Mouse (Mus musculus): Measurements from ENCODE around the gene Pdik1l.

The Pdik1l gene

GRCm38 (mm10) chr4:134287575-134288025, at the start of gene Pdik1l:
Gene Pdik1l, minus strand, starts transcription at chr4:134287895.
- DNase-seq (ENCODE audit: low spot score in 2 of 2) = peak; percentile 80 to 89

DNA sequence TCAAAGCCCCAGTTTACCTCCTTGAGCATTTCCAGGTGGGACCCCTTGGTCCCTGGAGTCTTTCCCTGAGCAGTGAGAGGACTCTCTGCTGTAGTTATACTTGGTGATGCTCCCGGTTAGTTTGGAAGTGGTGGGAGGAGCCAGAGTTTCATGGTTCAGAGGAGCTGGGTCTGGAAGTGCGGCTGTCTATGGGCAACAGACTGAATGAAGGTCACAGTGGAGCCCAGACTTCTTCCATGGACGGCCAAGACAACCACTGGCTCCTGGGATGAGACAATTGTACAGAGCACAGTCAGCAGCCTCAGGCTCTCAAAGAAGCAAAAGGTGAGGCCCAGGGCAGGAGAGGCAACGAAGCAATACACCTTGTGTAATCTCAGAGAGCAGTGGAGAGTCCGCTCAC, 42.6 kb upstream of the Pdik1l start:
- no peak for DNase-seq (ENCODE audit: low spot score in 2 of 2)

DNA sequence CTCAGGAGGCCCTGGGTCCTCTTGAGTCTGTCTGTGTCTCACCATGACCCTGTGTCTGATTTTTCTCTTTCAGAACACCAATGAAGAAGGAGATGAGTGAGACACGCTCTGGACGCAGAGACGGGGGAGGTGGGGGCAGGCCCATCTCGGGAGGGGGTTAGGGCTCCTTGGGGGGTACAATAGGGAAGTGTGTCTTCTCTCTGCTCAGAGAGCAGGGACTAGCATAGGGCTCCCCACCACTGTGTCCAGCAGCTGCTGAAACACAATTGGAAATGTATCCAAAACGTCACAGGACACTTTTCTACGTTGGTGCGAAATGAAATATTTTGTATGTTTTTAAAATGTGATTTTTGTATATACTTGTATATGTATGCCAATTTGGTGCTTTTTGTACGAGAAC, 41.1 kb upstream of the Pdik1l start:
- no peak for DNase-seq (ENCODE audit: low spot score in 2 of 2)

DNA sequence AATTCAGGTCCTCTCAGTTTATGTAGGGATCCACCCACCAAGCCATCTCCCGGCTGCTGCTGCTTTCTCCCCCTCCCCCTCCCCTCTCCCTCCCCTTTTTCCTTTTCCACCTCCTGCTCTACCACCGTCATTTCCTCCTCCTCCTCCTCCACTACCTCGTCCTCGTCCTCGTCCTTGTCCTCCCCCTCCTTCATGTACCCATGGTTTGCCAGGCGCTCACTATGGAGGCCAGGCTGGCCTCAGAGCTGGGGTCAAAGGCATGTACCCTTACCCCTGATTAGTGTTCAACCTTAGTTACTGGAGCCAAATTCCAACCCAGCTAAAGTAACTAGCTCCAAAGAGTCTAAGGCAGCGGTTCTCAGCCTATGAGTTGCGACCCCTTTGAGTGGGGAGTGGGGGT, 40.5 kb upstream of the Pdik1l start:
- no peak for DNase-seq (ENCODE audit: low spot score in 2 of 2)

GRCm38 (mm10) chr4:134326859-134327530, 39.3 kb upstream of the Pdik1l start:
- DNase-seq (ENCODE audit: low spot score in 2 of 2) = no peak

GRCm38 (mm10) chr4:134324655-134325054, 37.0 kb upstream of the Pdik1l start:
- DNase-seq (ENCODE audit: low spot score in 2 of 2) = no peak

- no peak for DNase-seq (ENCODE audit: low spot score in 2 of 2)
Measured at GRCm38 (mm10) chr4:134321524-134321923, 33.8 kb upstream of the Pdik1l start.

GRCm38 (mm10) chr4:134319674-134320073, 32.0 kb upstream of the Pdik1l start:
- no peak for DNase-seq (ENCODE audit: low spot score in 2 of 2)

DNA sequence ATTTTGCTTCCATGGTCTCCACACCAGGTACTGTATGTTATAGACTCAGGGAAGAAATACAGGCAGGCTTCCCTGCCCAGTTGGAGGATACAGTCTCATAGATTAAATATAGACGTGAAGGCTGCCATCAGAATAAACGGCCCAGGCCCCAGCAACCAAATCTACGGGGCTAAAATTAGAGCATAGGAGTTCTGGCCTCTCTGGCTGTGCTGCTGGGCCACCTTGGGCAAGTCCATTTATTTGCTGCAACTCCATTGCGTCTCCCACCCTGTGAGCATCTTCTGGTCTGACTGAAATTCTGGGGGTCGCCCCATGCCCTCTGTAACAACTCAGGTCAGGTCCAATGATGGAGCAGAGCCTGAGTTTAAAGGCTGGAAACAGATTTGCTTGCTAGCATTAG, 31.4 kb upstream of the Pdik1l start:
- no peak for DNase-seq (ENCODE audit: low spot score in 2 of 2)

DNA sequence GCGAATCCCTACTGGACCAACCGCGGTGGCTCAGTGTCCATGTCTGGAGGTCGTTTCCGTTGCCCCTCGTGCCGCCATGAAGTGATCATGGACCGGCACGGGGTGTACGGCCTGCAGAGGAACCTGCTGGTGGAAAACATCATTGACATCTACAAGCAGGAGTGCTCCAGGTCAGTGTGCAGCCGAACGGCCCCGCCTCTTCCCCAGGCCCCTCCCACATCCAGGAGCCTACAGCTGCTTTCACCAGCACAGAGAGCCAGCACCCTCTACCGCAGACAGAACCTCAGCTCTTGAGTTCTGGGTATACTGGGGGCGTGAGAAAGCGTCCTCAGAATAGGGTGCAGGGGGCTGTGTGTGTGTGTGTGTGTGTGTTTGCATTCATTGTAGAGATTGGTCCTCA, 28.7 kb upstream of the Pdik1l start:
- DNase-seq (ENCODE audit: low spot score in 2 of 2) = no peak

DNA sequence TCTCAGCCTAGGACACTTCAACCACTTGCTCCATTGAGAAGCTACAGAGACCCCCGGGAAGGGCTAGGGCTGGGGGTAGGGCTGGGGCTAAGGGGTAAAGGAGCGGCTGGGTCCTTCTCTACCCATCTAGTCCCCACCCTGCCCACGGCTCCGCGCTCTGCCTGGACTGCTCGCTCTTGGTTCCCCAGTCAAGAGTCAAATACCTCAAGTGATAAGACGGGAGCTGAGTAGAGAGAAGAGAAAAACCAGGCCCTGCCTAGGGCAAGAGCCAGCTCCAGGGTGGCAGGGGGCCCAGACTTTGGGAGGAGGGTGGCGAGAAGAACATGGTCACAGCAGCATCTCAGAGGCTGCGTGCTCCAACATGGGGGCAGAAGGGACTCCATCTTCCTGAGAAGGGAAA, 27.8 kb upstream of the Pdik1l start:
- no peak for DNase-seq (ENCODE audit: low spot score in 2 of 2)

GRCm38 (mm10) chr4:134314876-134315275, 27.2 kb upstream of the Pdik1l start, which contains the start of gene Trim63:
Gene Trim63, plus strand, starts transcription at chr4:134315120.
- no peak for DNase-seq (ENCODE audit: low spot score in 2 of 2)

GRCm38 (mm10) chr4:134314081-134314655, 26.5 kb upstream of the Pdik1l start:
- no peak for DNase-seq (ENCODE audit: low spot score in 2 of 2)

GRCm38 (mm10) chr4:134312901-134313300, 25.2 kb upstream of the Pdik1l start:
- no peak for DNase-seq (ENCODE audit: low spot score in 2 of 2)

GRCm38 (mm10) chr4:134312341-134312740, 24.6 kb upstream of the Pdik1l start:
- no peak for DNase-seq (ENCODE audit: low spot score in 2 of 2)

- DNase-seq (ENCODE audit: low spot score in 2 of 2) = no peak
Measured at GRCm38 (mm10) chr4:134311784-134312183, 24.1 kb upstream of the Pdik1l start.

- no peak for DNase-seq (ENCODE audit: low spot score in 2 of 2)
Measured at GRCm38 (mm10) chr4:134310656-134311055, 23.0 kb upstream of the Pdik1l start.

DNA sequence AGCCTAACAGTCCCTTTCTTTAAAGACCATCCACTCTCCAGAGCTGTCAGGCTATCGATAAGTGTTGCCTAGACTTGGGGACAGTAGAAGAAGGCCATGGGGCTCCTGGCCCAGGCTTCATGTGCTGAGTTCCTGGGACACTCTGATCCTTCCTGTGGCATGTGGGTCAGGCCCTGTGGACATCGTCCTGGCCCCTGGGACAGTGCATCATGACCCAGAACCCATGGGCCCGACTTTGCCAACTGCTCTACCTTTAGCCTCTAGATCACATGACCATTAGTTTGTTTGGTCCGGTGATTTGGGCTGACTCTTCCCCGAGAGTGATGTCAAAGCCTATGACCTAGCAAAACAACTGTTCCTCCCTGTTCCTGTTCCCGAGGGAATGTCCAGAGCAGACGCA, 22.4 kb upstream of the Pdik1l start:
- DNase-seq (ENCODE audit: low spot score in 2 of 2) = no peak

- peak; percentile 49 to 74 for DNase-seq (ENCODE audit: low spot score in 2 of 2)
Measured at GRCm38 (mm10) chr4:134307367-134308072, 19.8 kb upstream of the Pdik1l start.

- no peak for DNase-seq (ENCODE audit: low spot score in 2 of 2)
Measured at GRCm38 (mm10) chr4:134306963-134307362, 19.3 kb upstream of the Pdik1l start.

GRCm38 (mm10) chr4:134302084-134302483, 14.4 kb upstream of the Pdik1l start:
- DNase-seq (ENCODE audit: low spot score in 2 of 2) = no peak

DNA sequence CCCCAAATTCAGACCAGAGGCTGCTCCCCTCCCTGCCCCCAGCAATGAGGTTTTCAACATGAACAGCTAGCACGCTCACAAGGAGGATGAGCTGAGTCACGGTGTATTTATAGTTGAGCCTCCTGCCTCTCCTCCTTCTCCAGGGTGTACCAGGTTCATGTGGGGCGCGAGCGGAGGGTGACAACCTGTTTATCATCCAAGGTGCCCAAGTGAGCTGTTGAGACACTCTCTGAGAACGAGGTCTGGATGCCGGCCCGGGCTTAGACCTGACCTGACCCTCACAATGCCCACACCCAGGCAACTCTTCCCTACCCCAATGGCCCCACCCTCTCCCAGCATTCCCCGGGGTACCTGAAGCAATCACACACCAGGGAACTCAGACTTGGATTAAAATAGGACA, 12.6 kb upstream of the Pdik1l start:
- DNase-seq (ENCODE audit: low spot score in 2 of 2) = no peak

- no peak for DNase-seq (ENCODE audit: low spot score in 2 of 2)
Measured at GRCm38 (mm10) chr4:134299498-134299810, 11.8 kb upstream of the Pdik1l start.
